Mouse (Mus musculus) erythroblast, embryonic 14.5 days (primary cell): ENCODE data around the gene Bach2.

ENCODE experiments used
- GATA1 ChIP-seq: IDR thresholded peaks from 2 replicates; pipeline ENCODE4 v1.6.1; 2012; ENCODE audit warnings: low read length, inconsistent platforms, mixed read lengths
- TAL1 ChIP-seq: IDR thresholded peaks from 3 replicates; pipeline ENCODE4 v1.6.1; 2012; ENCODE audit warnings: low read length, inconsistent platforms, mixed read lengths

DNA sequence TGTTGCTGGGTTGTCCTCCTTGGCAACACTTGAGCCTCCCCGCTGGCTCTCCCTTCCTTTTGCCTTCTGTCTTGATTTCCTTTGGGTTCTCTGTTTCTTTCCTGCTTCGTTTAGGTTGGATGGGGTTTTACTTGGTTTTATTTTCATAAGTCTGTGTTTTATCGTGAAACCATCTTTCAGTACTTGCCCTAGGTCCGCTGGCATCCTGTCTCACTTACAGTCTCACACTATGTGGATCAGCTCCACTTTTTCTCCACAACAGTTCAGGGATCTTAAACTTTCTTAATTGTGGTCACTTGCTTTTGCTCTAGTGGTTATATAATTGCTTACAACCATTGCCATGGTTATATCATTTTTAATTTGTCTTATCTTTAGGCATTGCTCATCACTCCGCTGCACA is 109.1 kb downstream of the Bach2 start:
- no peak for TF ChIP-seq GATA1
- TF ChIP-seq TAL1: no peak
